Mouse (Mus musculus) kidney, postnatal 25 days (tissue): Measurements from ENCODE around the gene Gm20390.
A peak's percentile ranks its signal among the peaks of the same experiment; 100 is the strongest.

Experiments
- DNase-seq, 2 experiments: peaks; one replicate each; pipeline ENCODE4 v3.0.0; 2021; ENCODE audit warnings: mixed read lengths in 2 of 2

Gm20390 gene

DNA sequence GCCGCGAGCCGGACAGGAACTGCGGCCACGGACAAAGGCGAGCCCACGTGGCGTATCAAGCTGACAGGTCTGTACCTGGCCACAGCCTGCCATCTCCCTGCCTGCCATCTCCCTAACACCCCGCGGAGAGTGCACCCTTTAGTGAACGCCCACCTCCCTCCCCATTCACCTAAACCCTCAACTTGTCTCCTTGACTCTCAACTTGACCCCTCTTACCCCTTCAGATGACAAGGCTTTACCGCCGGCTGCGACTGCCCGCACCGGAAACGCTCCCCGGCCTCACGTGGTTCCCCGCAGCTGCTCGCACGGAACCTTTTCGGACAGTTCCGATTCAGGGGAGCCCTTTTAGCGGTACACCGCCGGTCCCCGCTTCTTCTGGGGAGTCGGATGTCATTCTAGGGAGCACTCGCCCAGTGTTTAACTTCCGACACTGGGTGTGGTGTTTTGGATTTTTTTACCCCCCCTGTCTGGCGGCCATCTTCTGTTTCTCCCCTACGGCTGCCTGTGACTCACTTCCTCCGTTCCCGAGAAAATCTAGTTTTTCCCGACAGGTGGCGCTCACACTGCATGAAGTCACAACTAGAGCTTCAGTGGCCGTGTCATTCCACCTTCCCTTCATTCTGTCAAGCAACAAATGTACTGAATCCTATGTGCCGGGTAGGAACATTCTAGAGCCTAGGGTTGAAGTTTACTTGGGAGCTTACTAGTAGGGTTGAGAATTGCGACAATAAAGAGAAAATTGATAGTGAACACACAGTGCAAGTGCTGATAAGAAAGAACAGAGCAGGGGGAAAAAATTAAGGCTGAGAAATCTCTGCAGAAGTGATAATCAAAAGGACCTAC lies at the start of gene Gm20390, which contains the start of gene Nme1:
Gm20390 (minus strand) TSS at position 289 of the 843 bp plus-strand sequence.
Nme1 (minus strand) TSS at position 517 of the 843 bp plus-strand sequence.
- DNase-seq, result peak; percentile 96 to 99

DNA sequence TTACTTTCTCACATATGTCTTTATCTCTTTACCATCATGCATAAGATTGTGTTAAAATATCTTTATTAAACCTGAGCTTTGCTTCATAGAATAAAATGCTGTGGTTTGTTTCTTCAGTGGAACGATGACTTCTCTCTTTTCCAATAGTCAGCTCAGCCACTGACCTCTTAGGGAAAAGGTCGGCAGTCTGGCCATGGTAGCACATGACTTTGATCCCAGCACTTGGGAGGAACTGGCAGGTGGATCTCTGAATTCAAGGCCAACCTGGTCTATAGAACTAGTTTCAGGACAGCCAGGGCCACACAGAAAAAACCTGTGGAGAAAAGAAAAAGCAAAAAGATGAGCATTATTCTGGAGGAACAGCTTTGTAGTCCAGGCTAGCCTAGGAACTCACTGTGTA lies 35.3 kb upstream of the Gm20390 start:
- DNase-seq, result no peak

DNA sequence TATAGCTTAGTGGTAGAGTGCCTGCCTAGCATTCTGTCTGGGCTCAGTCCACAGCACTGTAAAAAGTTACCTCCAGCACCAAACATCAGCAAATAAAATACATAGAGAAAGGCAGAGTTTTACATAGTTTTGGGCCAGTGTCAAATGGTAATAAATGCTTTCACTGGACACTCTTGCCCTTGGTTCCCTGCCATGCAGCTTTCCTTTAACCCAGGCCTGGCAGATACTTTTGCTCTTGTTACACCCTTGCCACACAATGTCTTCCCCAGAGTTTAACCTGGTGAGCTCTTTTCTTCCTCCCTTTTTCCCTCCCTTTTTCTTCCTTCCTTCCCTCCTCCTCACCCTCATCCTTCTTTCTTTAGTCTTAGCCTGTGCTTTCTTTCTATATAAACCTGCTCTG lies 31.2 kb upstream of the Gm20390 start:
- DNase-seq, result no peak

DNA sequence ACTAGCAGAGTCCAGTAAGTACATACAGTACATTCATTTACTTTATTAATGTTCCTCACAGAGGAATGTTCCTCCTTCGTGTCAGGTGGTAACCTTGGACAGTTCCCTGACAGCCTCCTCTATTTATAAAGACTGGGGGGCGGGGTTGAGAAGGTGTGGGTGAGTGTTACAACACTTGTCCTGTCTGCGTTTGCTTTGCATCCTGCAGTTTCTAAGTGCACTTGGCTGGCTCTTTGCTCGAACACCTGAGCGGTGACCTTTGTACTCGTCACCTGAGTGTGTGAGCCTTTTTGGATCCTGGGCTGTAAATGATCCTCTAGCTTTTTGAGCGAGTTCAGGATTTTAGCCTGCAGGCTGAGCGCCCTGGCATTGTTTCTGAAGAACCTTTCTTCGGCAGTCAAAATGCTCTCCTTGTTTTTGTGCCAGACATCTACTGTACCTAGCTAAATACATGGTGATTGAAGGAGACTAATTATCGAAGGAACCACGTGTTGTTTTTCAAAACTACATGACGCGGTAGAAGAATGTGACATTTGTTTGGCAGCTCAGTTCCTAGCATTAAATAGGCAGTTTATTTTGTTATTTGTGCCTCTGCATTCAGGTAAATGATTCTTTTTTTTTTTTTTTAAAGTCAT lies 29.2 kb upstream of the Gm20390 start:
- DNase-seq, result peak; percentile 86 to 92

DNA sequence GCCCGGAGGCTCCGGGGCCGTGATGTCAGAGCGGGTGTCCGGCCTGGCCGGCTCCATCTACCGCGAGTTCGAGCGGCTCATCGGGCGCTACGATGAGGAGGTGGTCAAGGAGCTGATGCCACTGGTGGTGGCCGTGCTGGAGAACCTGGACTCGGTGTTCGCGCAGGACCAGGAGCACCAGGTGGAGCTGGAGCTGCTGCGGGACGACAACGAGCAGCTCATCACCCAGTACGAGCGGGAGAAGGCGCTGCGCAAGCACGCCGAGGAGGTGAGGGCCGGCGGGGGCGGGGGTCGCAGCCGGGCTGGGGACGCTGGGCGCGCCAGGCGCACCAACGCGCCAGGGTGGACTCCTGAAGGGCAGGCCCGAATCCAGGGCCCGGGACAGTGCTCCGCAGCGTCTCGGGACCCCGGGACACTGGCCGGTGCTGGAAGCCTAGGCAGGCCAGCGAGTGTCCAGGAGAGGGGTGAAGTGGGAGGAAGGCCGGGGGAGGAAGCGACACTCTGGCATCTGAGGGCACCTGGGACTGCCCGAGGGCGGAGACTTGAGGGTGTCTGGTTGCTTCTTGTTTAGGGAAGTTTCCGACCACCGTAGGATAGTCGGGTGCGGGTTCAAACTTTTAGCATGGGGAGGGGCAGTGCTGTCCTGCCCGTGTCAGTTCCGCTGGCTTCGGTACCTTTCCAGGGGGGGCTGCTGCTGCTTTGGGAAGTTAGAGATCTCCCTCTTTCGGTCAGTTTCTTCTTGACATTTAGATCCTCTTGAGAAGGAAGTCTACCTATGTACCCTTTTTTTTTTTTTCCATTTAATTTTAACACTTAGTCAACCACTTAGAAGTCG lies 28.4 kb upstream of the Gm20390 start:
- peak; percentile 48 to 82 for DNase-seq

DNA sequence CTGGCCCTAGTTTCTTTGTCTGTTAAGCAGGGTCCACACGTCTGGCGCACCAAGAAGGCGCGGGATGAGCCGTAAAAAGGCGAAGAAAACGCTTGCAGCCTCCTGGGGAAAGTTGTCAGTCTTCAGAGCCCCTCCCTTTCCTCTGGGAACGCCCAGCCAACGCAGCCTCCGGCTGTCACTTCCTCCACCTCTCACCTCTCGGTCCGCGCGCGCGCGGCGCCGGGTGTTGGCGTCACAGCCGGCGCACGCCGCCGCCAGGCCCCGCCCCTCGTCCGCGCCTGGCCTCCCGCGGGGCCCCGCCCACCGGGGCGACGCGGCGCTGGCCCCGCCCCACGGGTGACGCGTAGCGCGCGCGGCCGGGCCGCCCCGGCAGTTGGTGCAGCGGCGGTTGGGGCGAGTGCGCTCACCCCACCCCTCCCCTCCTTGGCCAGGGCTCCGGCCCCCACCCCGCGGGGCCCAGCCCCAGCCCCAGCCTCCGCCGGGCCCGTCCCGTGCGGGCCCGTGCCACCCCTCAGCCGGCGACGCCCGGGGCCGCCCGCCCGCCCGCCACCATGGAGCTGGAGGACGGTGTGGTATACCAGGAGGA lies 27.7 kb upstream of the Gm20390 start, which contains the start of gene Spag9:
Spag9 (plus strand) TSS at position 372 of the 586 bp plus-strand sequence.
- DNase-seq, result peak; percentile 92 to 97

DNA sequence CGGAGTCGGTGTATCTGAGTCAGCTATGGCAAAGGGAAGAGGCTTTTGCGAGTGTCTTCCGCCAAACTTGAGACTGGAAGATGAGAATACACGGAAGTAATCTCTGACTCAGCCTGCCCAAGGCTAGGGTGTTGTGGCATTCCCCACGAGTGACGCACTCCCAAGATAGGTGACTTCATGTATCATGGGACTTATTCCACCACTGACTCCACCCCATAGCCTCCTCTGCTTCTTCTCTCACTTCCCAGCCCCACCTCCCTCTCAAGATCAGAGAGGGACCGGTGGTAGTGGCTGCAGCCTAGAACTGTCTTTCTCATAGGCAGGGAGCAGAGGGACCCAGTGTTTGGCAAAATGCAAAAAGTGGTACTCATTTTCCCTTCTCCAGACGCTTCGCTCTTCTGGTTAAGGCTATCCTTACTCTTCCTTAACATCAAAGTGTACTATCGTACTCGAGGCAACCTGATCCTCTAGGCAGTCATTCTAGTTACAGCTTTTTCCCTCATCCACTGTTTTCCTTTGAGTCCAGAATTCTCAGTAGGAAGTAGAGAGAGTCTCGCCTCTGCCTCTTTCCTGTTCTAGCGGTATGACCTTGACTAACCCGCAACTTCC lies 27.1 kb upstream of the Gm20390 start:
- peak; percentile 87 to 94 for DNase-seq

DNA sequence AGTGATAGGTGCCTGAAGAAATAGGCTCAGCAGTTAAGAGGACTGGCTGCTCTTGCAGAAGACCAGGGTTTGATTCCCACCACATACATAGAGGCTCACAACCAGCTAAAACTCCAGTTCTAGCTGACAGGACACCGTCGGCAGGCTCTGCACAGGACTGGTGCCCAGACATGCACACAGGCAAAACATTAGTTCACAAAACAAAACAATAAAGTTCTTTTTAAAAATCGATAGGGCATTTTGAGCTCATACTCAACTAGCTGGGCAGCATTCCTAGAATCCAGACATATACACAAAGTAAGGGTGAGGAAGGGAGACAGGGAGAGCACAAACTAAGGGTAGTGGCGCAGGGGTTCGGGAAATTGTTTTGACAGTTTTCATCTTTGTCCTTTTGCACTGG lies 26.4 kb upstream of the Gm20390 start:
- DNase-seq, result no peak

DNA sequence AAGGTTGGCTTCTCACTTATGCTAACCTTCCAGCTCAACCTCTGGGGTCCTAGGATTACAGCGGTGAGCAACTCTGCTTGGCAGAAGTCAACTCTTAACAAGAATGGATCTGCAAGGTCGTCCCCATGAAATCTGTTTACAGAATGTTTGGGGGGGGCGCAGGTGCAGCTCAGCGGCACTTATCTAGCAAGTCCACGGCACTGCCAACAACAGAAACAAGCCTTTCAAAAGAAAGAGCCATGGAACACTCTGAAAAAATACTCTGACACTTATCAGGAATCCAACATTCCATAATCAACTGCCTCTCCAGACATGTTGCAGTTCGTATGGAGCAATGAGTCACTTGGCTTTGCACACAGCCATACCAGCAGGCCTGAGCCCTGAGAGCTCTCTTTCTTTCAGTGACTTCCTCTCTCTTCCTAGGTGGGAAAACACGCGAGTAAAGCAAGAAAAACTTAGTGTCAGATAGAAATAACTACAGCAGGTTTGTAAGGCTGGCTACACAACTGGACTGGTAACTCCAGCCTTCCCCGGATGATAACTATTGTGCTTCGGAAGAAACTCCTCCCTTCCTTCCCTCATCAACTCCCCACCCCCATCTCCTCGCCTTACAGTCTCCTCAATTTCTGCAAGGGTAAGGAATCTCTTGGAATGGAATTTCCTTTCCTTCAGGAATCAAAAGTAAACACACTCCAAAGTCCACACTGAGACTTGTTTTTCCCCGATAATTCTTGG lies 20.4 kb upstream of the Gm20390 start:
- DNase-seq, result peak; percentile 55 to 69

DNA sequence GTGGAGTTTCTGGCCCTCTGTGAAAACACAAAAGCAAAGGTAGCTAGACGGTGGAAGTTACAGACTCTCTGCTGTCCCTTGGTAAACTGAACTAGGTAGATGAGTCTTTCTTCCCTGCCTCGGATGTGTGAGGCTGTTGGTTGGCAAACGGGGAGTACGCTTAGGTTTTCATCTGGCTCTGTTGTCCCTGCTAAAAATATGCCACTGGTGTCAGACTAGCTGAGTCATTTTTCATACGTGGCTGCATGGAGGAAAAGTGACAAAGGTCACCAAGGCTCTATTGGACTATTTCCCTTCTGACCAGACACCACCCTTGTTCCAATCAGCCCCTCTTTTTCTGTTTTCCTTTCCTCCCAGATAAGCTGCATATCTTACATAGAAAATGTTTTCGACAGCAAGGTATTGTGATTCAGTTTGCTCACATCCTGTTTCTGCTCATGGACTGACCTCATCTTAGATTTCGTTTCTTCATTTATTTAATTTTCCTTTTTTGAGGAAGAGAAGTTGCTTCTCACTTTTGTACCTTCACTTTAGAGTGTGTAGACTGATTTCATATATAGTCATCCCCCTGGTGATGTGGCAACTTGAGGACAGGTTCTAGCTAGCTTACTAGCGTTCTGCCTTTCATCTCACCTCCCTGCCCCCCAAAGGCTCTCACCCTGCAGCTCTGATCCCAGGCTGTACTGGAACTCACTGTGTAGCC lies 19.7 kb upstream of the Gm20390 start:
- peak in 1 of 2 experiments; percentile 23 for DNase-seq

DNA sequence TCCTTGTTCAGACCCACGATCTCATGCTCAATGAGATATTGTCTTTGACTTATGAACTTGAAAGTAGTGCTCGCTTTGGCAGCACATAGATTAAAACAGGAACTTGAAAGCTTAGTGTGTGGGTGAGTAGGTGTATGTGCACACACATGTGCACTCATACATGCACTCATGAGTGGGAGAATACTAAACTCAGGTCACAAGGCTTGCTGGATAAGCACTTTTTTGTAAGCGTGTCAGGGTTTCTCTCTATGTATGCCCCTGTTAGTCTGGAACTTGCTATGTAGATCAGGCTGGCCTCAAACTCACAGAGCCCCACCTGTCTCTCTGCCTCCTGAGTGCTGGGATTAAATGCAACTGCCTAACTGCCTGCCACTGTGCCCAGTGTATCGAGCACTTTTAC lies 18.9 kb upstream of the Gm20390 start:
- no peak for DNase-seq

DNA sequence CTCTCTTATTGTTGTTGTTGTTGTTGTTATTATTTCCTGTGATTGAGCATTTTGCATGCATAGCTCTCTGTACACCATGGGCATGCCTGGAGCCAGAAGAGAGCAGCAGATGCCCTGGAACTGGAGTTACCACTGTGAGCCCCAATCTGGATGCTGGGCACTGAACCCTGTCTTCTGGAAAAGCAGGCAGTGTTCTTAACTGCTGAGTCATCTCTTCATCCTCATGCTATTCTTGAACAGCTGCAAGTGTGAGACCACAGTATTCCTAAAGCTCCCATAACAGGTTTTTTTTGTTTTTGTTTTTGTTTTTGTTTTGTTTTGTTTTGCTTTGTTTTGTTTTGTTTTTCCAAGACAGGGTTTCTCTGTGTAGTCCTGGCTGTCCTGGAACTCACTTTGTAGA lies 18.2 kb upstream of the Gm20390 start:
- no peak for DNase-seq

DNA sequence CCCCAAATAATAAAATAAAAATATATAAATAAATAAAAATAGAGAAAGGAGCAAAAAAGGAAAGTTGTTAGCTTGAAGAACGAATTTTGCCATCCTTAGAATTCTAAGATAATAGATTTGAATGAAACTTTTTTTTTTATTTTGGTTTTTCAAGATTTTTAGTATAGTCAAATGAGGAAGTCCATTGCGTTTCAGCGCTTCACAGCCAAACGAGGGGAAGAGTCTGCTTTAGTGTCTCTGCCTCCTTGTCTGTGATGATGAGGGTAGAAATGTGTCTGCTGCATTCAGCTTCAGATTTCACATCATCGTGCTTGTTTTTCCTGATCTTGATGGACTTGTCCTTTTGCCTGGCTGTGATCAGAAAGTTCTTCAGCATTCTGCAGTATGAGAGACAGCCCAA lies 17.2 kb upstream of the Gm20390 start:
- DNase-seq, result no peak

DNA sequence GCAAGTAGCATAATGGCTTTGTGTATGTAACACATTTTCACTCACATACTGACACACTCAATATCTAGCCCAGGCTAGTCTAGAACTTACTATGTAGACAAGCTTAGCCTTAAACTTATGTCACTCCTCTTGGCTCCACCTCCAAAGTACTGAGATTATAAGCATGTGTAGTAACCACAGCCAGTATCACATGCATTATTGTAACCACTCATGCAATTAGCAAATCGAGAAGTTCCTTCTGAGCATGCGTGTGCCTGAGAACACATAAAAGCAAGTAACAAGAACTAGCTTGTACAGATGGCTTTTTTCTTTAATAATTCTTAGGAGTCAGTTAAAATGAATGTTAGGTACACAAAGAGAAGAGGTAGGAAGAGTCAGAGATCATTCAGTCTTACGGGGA lies 16.5 kb upstream of the Gm20390 start:
- no peak for DNase-seq

DNA sequence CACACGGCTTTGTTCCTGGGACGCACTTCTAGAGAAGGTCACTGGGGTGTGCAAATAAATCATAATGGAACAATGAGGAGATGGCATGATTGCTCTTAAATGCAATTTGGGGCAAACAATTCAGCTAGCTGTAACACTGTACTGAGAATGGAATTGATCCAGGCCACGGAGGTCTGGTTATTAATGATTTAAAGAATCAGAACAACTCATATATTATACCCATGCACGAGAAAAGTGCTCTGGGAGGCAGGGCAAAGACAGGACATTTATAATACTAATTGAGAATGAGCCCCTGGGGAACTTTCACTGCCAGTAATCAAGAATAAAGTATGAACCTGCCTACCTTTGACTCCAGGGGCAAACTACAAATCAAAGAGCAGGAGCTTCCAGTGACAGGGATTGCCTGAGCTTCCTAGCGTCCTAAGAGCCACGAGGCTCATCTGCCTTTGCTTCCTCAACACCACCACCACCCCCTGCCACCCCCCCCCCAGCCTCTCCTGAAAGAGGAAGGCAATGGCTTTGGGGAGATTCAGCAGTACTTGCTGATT lies 11.5 kb upstream of the Gm20390 start:
- no peak for DNase-seq

DNA sequence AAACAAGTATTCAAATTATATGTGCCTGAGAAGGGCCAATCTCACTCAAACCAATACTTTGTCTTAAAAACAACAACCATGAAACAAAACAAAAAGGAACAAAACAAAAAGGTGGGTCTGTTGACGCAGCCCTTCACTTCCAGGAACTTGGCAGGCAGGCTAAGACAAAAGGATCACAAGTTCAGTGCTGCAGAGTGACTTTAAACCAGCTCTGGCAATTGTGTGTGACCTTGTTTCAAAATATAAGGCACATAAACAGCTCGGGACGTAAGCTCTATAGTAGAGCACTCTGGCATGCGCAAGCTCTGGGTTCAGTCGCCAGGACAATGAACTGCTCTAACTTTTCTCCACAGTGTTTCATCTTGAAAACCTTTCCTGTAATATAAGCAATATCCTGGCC lies 4.9 kb upstream of the Gm20390 start:
- no peak for DNase-seq

DNA sequence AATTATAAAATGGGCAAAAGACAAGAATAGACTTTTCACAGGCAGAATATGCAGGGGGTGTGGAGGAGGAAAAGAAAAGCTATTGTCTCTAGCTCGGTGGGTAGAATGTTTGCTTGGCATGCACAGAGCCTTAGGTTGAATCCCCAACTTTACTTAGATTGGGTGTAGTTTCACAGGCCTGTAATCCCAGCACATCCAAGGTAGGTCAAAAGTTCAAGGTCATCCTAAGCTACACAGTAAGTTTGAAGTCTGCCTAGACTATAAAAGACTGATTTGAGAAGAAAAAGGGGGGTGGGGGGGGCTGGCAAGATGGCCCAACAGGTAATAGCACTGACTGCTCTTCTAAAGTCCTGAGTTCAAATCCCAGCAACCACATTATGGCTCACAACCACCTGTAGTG lies 1.7 kb upstream of the Gm20390 start:
- no peak for DNase-seq

DNA sequence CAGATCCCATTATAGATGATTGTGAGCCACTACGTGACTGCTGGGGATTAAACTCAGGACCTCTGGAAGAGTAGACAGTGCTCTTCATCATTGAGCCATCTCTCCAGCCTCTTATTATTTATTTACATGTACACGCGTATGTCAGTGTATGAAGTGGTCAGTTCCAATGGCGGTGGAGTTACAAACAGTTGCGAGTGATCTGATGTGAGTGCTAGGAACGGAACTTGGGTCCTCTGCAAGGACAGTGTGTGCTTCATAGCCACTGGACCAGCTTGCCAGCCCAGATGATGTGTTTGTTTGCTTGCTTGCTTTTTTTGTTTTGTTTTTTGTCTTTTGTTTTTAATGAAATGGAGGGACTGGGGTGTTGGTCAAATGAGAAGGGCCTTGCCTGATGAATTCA lies 1.1 kb upstream of the Gm20390 start:
- DNase-seq, result no peak

DNA sequence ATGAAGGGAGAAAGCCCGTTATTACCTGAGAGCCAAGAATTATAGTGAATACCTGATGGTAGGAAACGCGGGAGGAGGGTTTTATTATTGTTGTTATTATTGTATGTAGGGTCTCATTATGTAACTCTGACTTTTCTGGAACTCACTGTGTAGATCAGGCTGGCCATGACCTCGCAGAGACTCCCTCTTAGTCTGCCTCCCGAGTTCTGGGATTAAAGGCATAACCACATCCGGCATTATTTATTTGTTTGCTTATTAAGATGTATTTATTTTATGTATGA lies 695 bp upstream of the Gm20390 start:
- DNase-seq, result no peak

DNA sequence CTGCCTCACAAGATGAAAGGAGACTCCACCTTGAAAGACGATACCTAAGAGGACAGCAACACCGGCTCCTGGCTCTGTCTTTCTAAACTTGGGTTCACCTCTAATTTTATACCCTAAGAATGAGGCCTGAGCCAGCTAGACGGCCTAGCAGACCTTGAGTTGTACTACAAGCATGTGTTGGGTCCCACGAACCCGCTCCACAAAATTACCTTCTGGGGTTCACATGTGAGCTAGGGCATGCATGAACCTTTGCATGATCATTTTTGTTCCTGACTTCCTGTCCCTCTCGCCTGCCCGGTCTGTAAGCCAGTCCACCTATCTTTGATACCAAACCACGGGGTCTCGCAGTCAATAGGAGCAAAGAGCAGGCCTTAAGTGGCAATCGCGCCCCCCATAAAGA lies 712 bp downstream of the Gm20390 start:
- no peak for DNase-seq

DNA sequence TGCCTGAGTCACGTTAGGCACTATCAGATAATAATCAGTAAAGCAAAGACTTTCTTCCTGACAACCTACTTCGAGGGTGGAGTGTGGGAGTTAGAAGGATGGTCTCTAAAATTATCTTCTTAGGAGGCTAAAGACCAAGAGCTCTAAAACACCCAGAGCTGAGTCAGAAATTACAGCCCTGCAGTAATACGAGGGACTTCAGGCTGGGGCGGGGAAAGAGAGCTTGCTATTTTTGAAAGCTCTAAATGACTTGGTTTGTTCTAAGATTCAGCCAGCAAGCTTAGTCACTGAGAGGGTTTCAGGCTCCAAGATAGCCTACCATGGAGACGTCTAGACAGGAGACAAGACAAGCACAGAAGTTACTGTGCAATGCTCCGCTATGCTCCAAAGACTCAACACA lies 2.7 kb downstream of the Gm20390 start:
- DNase-seq, result no peak
